Mouse (Mus musculus) C2C12 (cell line): ENCODE data around the gene Sec24a.

Experiments used
- CEBPB ChIP-seq: IDR thresholded peaks from one replicate; pipeline ENCODE4 v1.6.1; 2011; ENCODE audit warnings: low read depth, mild to moderate bottlenecking, control low read depth, moderate library complexity
- CTCF ChIP-seq: IDR thresholded peaks from one replicate; pipeline ENCODE4 v1.5.1; 2011; ENCODE audit not compliant: control insufficient read depth, insufficient read depth, insufficient read length
- MAX ChIP-seq: IDR thresholded peaks from one replicate; pipeline ENCODE4 v1.6.1; 2011; ENCODE audit warnings: mild to moderate bottlenecking, control low read depth
- MYOG ChIP-seq: IDR thresholded peaks from one replicate; pipeline ENCODE4 v1.6.1; 2011; ENCODE audit not compliant: control insufficient read depth, insufficient read length; ENCODE audit errors: extremely low read depth
- USF1 ChIP-seq: IDR thresholded peaks from one replicate; pipeline ENCODE4 v1.6.1; 2011; ENCODE audit warnings: low read depth, mild to moderate bottlenecking, control low read depth, moderate library complexity

- TF ChIP-seq CTCF, result no peak
- no peak for TF ChIP-seq MYOG
- no peak for TF ChIP-seq MAX
- TF ChIP-seq CEBPB, result no peak
- no peak for TF ChIP-seq USF1
These were observed 4.2 kb downstream of the Sec24a start for GRCm38 (mm10) chr11:51759251-51759650.
